Mouse (Mus musculus): ENCODE results near the gene Slc35b1. TPM values are rescaled to one million over a fixed set of nuclear protein-coding genes. Genes with fewer than 3 reads are reported as not detected.

Slc35b1 gene
- 82.1 and 102 TPM in 2 replicates for polyA plus RNA-seq (2012; rRNA removed)

GRCm38 (mm10) chr11:95384319-95384972 is at the start of gene Slc35b1:
Slc35b1 (plus strand) TSS chr11:95384692.

GRCm38 (mm10) chr11:95336568-95337128 is 47.8 kb upstream of the Slc35b1 start, which contains the start of gene Fam117a:
Fam117a (plus strand) TSS chr11:95337018.

GRCm38 (mm10) chr11:95413641-95414535 is 29.4 kb downstream of the Slc35b1 start, which contains the start of gene Spop:
Spop (plus strand) TSS chr11:95414080.

Other genes starting within 250 kb of the Slc35b1 start
- 0.25 and 0.36 TPM in 2 replicates for gene Dlx4, start 238.4 kb upstream of the Slc35b1 start, polyA plus RNA-seq (2012; rRNA removed)
- not detected in 2 replicates for gene Tac4, start 123.2 kb upstream of the Slc35b1 start, polyA plus RNA-seq (2012; rRNA removed)
- 30.4 and 42.3 TPM in 2 replicates for gene Kat7, start 74.4 kb upstream of the Slc35b1 start, polyA plus RNA-seq (2012; rRNA removed)
- gene Fam117a, start 47.7 kb upstream of the Slc35b1 start, polyA plus RNA-seq (2012; rRNA removed): 39.2 and 45.2 TPM in 2 replicates
- gene Spop, start 29.4 kb downstream of the Slc35b1 start, polyA plus RNA-seq (2012; rRNA removed): 71.3 and 74.6 TPM in 2 replicates
- 2.6 and 3.4 TPM in 2 replicates for gene Nxph3, start 129.9 kb downstream of the Slc35b1 start, polyA plus RNA-seq (2012; rRNA removed)
- gene Ngfr, start 203.0 kb downstream of the Slc35b1 start, polyA plus RNA-seq (2012; rRNA removed): 40.6 and 81.6 TPM in 2 replicates

All from ovary, adult 2 months (tissue).